Mouse (Mus musculus) olfactory bulb, adult 2 months (tissue): Measurements from ENCODE around the gene Prex1.

Source experiments
- CTCF ChIP-seq: fragments of 200-500 bp; IDR thresholded peaks from 2 replicates; pipeline ENCODE4 v1.5.1; 2012; ENCODE audit warnings: low read depth, mild to moderate bottlenecking, low read length, moderate library complexity; ENCODE audit not compliant: insufficient read depth
- POLR2A ChIP-seq: fragments of 200-500 bp; IDR thresholded peaks from 2 replicates; pipeline ENCODE4 v1.6.1; 2012; ENCODE audit warnings: mild to moderate bottlenecking, low read depth, low read length, moderate library complexity; ENCODE audit not compliant: insufficient read depth

DNA sequence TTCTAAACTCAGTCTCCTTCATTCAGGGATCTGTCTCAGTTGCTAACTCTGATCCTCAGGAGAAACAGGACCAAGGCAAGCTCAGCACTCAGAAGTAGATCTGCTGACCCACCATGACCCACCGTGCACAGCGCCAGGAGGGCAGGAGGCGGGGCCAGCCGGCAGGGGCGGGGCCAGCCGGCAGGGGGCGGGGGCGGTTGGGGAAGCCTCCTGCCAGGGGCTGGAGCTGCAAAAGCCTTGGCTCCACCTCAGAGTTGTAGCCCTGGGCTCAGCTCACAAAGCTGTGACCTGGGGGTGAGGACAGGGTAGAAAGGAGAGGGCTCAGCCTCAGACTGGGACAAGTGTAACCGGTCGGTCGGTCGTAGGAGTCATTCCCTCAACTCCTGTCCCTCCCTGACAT is 38.9 kb downstream of the Prex1 start:
- TF ChIP-seq CTCF = no peak
- no peak for TF ChIP-seq POLR2A
